Mouse (Mus musculus): ENCODE measurements around the gene Fmn2. TPM values are rescaled to one million over a fixed set of nuclear protein-coding genes. Genes with fewer than 3 reads are reported as not detected.

Fmn2 gene
- polyA plus RNA-seq (2012; rRNA removed) = 3.0 and 5.5 TPM in 2 replicates

DNA sequence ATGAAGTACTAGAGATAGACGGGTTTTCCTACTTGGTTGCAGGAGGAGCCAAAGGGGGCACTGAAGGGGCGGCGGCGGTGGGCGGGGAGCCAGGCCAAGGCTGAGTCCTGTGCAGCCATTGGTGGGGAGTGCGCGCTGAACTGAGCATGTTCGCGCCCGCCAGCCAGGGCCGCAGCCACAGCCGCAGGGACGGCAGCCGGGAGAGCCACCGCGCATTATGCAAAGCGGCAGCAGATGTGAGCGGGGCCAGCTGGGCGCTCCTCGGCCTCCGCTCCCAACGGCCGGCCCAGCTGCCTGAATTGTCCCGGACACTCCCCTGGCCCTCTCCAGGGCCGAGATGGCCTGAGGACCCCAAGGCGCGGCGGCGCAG is at the start of gene Fmn2:
Fmn2 (plus strand) TSS at position 165 of the 370 bp plus-strand sequence.
- H3K4me3 ChIP-seq (ENCODE audit: control insufficient read depth, low read depth, low read length) = peak within 1 kb of the TSS; percentile 60
- TF ChIP-seq POLR2A (IDR thresholded peaks at IDR 0.05; ENCODE audit: control insufficient read depth, low read depth, low read length) (no peak), CTCF (IDR thresholded peaks at IDR 0.05; ENCODE audit: control insufficient read depth, insufficient read depth, insufficient replicate concordance, low read depth, low read length) (no peak)
- H3K4me1 ChIP-seq (ENCODE audit: control insufficient read depth, insufficient read depth, low read length) = peaks cover 13% of the 10 kb centered on the region
- peaks cover 2% of the 10 kb centered on the region for H3K27me3 ChIP-seq (ENCODE audit: control insufficient read depth, insufficient read depth, low read length)
- no peak within 1 kb of the TSS for H3K27ac ChIP-seq (ENCODE audit: control insufficient read depth, insufficient read depth, low read depth, low read length)
- no peaks in the 10 kb centered on the region for H3K36me3 ChIP-seq (ENCODE audit: control insufficient read depth, insufficient read depth, low read length)

GRCm38 (mm10) chr1:174455100-174455499 is 46.5 kb upstream of the Fmn2 start:
- TF ChIP-seq CTCF (IDR thresholded peaks at IDR 0.05; ENCODE audit: control insufficient read depth, insufficient read depth, insufficient replicate concordance, low read depth, low read length) (no peak), POLR2A (IDR thresholded peaks at IDR 0.05; ENCODE audit: control insufficient read depth, low read depth, low read length) (no peak)

GRCm38 (mm10) chr1:174465385-174465784 is 36.2 kb upstream of the Fmn2 start:
- H3K4me3 ChIP-seq (ENCODE audit: control insufficient read depth, low read depth, low read length) = no peak overlapping the region
- H3K27ac ChIP-seq (ENCODE audit: control insufficient read depth, insufficient read depth, low read depth, low read length) = no peak overlapping the region
- no peaks in the 10 kb centered on the region for H3K27me3 ChIP-seq (ENCODE audit: control insufficient read depth, insufficient read depth, low read length)
- no peak for TF ChIP-seq CTCF (IDR thresholded peaks at IDR 0.05; ENCODE audit: control insufficient read depth, insufficient read depth, insufficient replicate concordance, low read depth, low read length)
- TF ChIP-seq POLR2A (IDR thresholded peaks at IDR 0.05; ENCODE audit: control insufficient read depth, low read depth, low read length) = no peak
- H3K36me3 ChIP-seq (ENCODE audit: control insufficient read depth, insufficient read depth, low read length) = no peaks in the 10 kb centered on the region
- no peaks in the 10 kb centered on the region for H3K4me1 ChIP-seq (ENCODE audit: control insufficient read depth, insufficient read depth, low read length)

More at GRCm38 (mm10) chr1:174455100-174455499, 46.5 kb upstream of the Fmn2 start:
- H3K27me3 ChIP-seq (ENCODE audit: control insufficient read depth, insufficient read depth, low read length) = no peaks in the 10 kb centered on the region
- H3K4me1 ChIP-seq (ENCODE audit: control insufficient read depth, insufficient read depth, low read length) = no peaks in the 10 kb centered on the region
- no peak overlapping the region for H3K4me3 ChIP-seq (ENCODE audit: control insufficient read depth, low read depth, low read length)
- H3K36me3 ChIP-seq (ENCODE audit: control insufficient read depth, insufficient read depth, low read length) = no peaks in the 10 kb centered on the region
- no peak overlapping the region for H3K27ac ChIP-seq (ENCODE audit: control insufficient read depth, insufficient read depth, low read depth, low read length)

- no peaks in the 10 kb centered on the region for H3K4me1 ChIP-seq (ENCODE audit: control insufficient read depth, insufficient read depth, low read length)
- H3K36me3 ChIP-seq (ENCODE audit: control insufficient read depth, insufficient read depth, low read length) = no peaks in the 10 kb centered on the region
- no peak overlapping the region for H3K4me3 ChIP-seq (ENCODE audit: control insufficient read depth, low read depth, low read length)
- no peak for TF ChIP-seq POLR2A (IDR thresholded peaks at IDR 0.05; ENCODE audit: control insufficient read depth, low read depth, low read length)
- TF ChIP-seq CTCF (IDR thresholded peaks at IDR 0.05; ENCODE audit: control insufficient read depth, insufficient read depth, insufficient replicate concordance, low read depth, low read length) = no peak
- H3K27me3 ChIP-seq (ENCODE audit: control insufficient read depth, insufficient read depth, low read length) = no peaks in the 10 kb centered on the region
- H3K27ac ChIP-seq (ENCODE audit: control insufficient read depth, insufficient read depth, low read depth, low read length) = no peak overlapping the region
Observed at GRCm38 (mm10) chr1:174466240-174466639, 35.4 kb upstream of the Fmn2 start.

GRCm38 (mm10) chr1:174469736-174470135 is 31.9 kb upstream of the Fmn2 start:
- Histone ChIP-seq H3K4me3 (ENCODE audit: control insufficient read depth, low read depth, low read length) (no peak overlapping the region), H3K27me3 (ENCODE audit: control insufficient read depth, insufficient read depth, low read length) (no peaks in the 10 kb centered on the region), H3K36me3 (ENCODE audit: control insufficient read depth, insufficient read depth, low read length) (no peaks in the 10 kb centered on the region), H3K4me1 (ENCODE audit: control insufficient read depth, insufficient read depth, low read length) (no peaks in the 10 kb centered on the region), H3K27ac (ENCODE audit: control insufficient read depth, insufficient read depth, low read depth, low read length) (no peak overlapping the region)
- no peak for TF ChIP-seq CTCF (IDR thresholded peaks at IDR 0.05; ENCODE audit: control insufficient read depth, insufficient read depth, insufficient replicate concordance, low read depth, low read length)
- no peak for TF ChIP-seq POLR2A (IDR thresholded peaks at IDR 0.05; ENCODE audit: control insufficient read depth, low read depth, low read length)

- Histone ChIP-seq H3K27me3 (ENCODE audit: control insufficient read depth, insufficient read depth, low read length) (no peaks in the 10 kb centered on the region), H3K4me3 (ENCODE audit: control insufficient read depth, low read depth, low read length) (no peak overlapping the region), H3K4me1 (ENCODE audit: control insufficient read depth, insufficient read depth, low read length) (no peaks in the 10 kb centered on the region), H3K27ac (ENCODE audit: control insufficient read depth, insufficient read depth, low read depth, low read length) (no peak overlapping the region), H3K36me3 (ENCODE audit: control insufficient read depth, insufficient read depth, low read length) (no peaks in the 10 kb centered on the region)
- TF ChIP-seq CTCF (IDR thresholded peaks at IDR 0.05; ENCODE audit: control insufficient read depth, insufficient read depth, insufficient replicate concordance, low read depth, low read length) (no peak), POLR2A (IDR thresholded peaks at IDR 0.05; ENCODE audit: control insufficient read depth, low read depth, low read length) (no peak)
Observed at GRCm38 (mm10) chr1:174482567-174482966, 19.1 kb upstream of the Fmn2 start.

- Histone ChIP-seq H3K27me3 (ENCODE audit: control insufficient read depth, insufficient read depth, low read length) (peaks cover 2% of the 10 kb centered on the region), H3K36me3 (ENCODE audit: control insufficient read depth, insufficient read depth, low read length) (no peaks in the 10 kb centered on the region), H3K4me3 (ENCODE audit: control insufficient read depth, low read depth, low read length) (no peak overlapping the region), H3K27ac (ENCODE audit: control insufficient read depth, insufficient read depth, low read depth, low read length) (no peak overlapping the region), H3K4me1 (ENCODE audit: control insufficient read depth, insufficient read depth, low read length) (peaks cover 13% of the 10 kb centered on the region)
- TF ChIP-seq POLR2A (IDR thresholded peaks at IDR 0.05; ENCODE audit: control insufficient read depth, low read depth, low read length) = no peak
- TF ChIP-seq CTCF (IDR thresholded peaks at IDR 0.05; ENCODE audit: control insufficient read depth, insufficient read depth, insufficient replicate concordance, low read depth, low read length) = no peak
Observed at GRCm38 (mm10) chr1:174500064-174500463, 1.6 kb upstream of the Fmn2 start.

GRCm38 (mm10) chr1:174501011-174501410 is 614 bp upstream of the Fmn2 start:
- Histone ChIP-seq H3K4me3 (ENCODE audit: control insufficient read depth, low read depth, low read length) (no peak overlapping the region), H3K27ac (ENCODE audit: control insufficient read depth, insufficient read depth, low read depth, low read length) (no peak overlapping the region), H3K4me1 (ENCODE audit: control insufficient read depth, insufficient read depth, low read length) (peaks cover 13% of the 10 kb centered on the region), H3K36me3 (ENCODE audit: control insufficient read depth, insufficient read depth, low read length) (no peaks in the 10 kb centered on the region), H3K27me3 (ENCODE audit: control insufficient read depth, insufficient read depth, low read length) (peaks cover 2% of the 10 kb centered on the region)
- no peak for TF ChIP-seq POLR2A (IDR thresholded peaks at IDR 0.05; ENCODE audit: control insufficient read depth, low read depth, low read length)

Measured in testis, adult 2 months (tissue).